Mouse (Mus musculus): Measurements from ENCODE around the gene Kcns3.

Gene Kcns3

GRCm38 (mm10) chr12:11151015-11151414, at the start of gene Kcns3:
TSS of gene Kcns3 (minus strand) at chr12:11151056.
- DNase-seq: peak; percentile 5

GRCm38 (mm10) chr12:11198551-11198950, 47.7 kb upstream of the Kcns3 start:
- no peak for DNase-seq

DNA sequence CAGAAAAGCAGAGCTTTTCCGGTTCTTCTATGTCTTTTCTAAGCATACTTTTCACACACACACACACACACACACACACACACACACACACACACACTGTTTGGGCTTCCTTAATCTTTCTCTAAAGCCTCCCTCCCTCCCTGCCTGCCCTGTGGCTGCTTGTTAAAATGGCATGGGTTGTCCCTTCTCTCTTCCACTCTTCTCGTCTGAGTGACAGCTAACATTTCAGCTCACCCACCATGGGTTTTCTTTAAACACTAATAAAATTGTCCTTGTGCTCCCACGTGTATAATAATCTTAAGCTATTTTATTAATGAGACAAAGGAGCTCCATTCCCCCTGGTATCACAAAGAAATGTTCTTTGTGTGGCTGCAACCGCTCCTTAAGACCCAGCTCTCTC, 47.2 kb upstream of the Kcns3 start:
- DNase-seq: no peak

DNA sequence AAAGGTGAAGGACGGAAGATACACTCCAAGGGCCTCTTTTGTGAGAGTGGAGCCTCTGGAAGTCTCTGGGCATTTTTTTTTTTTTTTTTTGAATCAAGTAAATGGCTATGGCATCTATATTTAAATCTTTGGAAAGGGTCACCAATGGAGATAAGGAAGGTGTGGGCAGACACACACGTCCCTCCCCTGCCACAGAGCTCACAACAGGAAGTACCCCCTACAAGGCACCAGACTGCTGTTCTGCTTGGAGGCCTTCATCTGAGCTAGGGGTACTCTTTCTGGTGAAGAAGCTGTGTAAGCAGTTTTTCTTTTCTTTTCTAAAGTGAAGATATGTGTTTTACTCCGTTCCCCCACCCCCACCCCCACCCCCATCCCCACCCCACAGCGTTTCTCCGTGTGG, 46.0 kb upstream of the Kcns3 start:
- DNase-seq: no peak

DNA sequence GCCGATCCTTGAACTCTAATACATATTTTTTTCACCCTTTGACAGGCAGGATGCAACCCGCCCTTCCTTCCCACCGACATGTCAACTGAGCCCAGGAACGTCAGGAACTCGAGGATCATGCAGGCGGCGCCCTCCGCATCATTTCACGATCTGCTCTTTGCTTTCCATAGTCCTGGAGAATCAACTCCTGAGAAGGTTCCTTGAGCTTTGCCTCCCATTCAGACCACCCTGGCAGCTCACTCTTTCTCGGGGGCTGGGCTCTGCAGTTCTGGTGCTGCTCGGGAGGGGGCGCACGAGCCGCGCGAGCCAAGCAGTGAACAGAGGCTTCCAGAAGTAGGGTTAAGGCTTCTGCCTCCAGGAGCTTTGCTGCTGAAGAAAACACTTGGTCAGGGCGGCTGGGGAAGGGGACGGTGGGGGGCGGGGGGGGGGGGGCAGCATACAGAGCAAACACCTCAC, 45.3 kb upstream of the Kcns3 start:
- peak; percentile 83 for DNase-seq

DNA sequence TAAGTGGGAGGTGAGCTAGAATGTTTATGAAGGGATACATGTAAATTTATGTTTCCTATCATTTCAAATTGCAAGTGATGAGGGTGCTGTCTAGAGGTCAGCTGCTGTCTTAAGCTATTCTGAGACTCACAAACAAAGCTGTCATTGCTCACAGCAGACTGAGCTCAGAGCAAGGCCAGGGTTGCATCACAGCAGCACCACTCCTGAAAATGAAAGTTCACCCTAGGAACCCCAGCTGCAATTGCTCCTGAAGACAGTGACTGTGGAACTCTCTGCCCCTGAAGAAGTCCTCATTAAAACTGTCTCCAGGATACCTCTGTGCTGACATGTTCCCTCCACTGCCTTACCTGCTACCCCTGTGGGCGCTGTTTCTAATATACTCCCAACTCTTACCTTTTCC, 44.2 kb upstream of the Kcns3 start:
- DNase-seq: no peak

DNA sequence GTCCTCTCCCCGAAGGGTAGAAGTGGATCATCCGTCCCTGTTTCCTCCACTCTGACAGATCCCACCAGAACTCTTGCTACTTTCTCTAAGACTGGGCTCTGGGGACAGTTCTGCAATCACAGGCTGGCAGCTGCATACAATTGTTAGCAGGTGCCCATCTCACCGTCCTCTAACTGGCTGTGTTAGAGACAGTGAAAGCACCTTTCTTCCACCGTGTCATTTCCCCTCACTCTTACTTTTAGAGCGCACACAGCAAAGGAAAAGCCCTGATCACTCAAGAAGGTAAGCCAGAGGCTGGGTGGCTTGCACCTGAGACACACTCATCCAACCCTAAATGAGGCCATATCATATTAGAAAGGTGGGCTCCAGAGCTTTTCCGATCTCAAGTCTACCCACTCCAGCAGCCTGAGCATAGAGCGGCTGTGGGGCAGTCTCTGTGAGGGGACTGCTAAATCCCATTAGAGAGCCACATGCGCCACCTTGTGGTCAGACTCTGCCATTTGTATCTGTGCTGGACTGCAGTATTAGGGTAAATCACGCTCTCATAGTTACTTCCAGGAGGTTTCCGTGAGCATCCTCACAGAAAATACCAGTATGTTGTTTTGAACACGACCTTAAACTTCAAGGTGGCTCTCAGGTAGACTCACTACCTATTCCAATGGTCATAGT, 27.8 kb upstream of the Kcns3 start:
- peak; percentile 91 for DNase-seq

- no peak for DNase-seq
Observed at GRCm38 (mm10) chr12:11177408-11178394, 26.8 kb upstream of the Kcns3 start.

GRCm38 (mm10) chr12:11158670-11159069, 7.8 kb upstream of the Kcns3 start:
- no peak for DNase-seq

DNA sequence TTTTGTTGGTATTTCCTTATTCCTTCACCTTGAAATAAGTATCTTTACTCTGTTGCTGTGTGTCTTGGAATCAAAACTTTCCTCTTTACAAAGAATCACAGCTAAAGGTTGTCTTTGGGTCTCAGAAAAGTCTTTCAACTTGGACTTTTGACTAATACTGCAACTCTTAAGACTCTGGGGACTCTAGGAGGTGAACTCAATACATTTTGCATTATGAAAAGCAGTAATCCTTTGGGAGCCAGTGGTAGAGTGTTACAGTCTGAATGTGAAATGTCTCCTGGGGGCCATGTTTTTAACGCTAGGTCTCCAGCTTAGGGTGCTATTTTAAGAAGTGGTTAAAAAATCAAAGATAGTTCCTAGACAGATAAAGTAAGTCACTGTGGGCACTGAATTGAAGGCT, 4.3 kb upstream of the Kcns3 start:
- no peak for DNase-seq

- DNase-seq: no peak
Observed at GRCm38 (mm10) chr12:11153587-11153986, 2.7 kb upstream of the Kcns3 start.

DNA sequence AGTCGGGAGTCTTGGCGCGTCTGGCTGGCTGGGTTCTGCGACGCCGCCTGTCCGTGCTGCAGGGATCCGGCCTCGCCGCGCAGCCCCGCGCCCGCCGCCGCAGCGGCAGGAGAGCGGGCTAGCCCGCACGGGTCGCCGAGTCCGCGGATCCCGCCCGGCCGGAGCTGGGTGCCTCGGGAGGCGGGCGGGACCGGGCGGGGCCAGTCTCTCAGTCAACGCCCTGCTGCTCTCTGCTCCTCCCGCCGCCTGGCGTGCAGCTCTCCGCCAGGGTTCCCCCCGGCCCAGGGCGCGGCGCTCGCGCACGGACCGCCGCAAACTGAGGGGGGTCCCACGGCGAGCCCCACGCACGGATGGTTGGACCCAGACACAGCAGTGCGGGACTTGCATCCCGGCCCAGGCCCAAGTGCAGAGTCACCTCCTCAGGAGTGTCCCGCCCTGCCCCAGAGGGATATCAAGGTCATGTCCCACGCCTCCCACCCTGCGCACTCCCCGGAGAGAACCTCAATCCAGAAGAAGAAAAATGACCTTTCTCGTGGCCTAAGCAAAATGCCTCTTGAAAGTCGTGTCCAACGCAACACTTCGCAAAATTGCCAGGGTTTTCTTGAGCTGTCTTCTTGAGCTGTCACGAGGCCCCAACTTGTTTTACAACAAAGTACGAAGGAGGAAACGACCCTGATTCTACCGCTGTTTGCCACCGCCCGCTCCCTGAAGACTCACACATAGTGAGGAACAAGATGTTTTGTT, 492 bp downstream of the Kcns3 start:
- peak; percentile 72 for DNase-seq

- peak; percentile 64 for DNase-seq
Observed at GRCm38 (mm10) chr12:11149421-11150191, 1.2 kb downstream of the Kcns3 start.

DNA sequence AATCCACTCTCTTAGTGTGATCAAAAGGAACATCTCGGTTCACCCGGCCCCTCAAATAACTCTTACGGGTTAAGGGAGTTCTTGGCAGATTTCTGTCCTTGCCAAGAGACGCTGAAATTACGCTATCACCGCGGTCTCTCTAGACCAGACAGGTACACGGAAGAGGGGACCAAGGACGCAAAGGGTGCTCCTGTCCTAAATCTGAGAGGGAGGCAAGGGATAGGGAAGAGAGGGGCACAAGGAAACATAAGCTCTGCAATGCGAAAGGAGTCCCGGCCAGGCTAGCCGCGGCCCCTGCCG, 1.8 kb downstream of the Kcns3 start:
- no peak for DNase-seq

DNA sequence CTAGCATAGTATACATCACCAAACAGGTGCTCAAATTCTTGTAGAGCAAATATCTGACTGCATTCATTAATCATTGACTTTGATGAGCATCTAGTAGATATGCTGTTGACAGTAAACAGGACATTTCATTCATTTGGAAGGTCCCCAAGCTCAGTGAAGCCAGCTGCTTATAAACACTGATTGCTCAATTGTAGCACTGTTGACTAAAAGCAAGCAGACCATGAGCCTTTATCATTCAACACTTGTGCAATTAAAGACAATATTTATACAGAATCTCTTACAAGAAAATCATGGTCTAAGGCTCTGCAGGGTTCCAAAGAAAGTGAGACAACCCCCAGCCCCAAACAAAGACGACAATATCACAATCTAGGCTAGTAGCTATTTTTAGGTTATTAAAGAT, 6.0 kb downstream of the Kcns3 start:
- no peak for DNase-seq

DNA sequence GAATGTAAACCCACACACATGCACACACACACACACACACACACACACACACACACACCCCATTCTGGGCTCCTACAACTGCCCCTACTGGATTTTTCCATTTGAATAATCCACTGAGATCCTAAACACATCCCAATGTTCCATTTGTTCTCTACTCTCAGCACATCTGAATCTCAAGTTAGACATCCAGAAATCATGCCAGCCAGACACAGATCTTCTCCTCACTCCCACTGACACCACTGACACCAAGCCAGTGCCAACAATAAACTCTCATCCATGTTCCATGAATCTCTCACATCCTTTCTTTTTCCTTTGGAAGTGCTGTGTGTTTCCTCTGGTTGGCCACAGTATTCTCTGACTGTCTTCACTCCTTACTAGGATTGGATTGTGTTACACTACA, 18.4 kb downstream of the Kcns3 start:
- DNase-seq: no peak

DNA sequence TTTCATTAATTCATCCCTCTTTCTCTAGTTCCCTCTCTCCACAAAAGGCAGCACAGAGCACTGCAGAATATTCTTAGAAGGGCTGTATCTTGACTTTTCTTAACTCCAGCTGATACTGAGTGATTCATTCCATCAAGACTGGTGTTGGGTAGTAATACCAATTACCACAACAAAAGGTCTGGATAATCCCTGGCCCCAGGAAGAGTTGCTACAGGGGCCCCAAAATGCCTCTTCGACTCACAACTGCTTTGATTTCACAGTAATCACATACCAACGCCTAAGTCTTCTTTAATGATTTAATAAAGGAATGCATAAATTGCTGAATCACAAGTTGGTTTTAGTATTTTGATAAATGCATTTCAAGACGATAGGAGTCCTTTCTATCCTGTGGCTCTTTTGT, 21.7 kb downstream of the Kcns3 start:
- DNase-seq: no peak

- DNase-seq: no peak
Observed at GRCm38 (mm10) chr12:11126186-11126759, 24.6 kb downstream of the Kcns3 start.

DNA sequence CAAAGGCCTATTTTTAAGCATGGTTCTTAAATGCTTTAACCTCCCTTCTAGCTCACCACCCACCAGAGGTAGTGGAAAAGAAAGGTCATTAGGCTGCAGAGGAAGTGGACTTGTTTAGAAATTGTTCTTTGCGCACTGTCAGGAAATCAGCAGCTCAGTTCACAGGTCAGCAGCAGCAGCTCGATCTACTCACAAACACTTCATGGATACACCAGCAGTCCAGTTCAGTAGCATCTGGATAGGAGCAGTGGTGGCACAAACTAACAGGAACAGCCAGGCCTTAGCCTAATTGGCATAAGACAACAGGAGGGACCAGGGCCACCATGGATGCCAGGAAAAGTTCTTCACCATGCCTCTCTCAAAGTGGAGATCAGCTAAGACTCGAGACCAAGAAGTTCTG, 49.3 kb downstream of the Kcns3 start:
- no peak for DNase-seq

DNA sequence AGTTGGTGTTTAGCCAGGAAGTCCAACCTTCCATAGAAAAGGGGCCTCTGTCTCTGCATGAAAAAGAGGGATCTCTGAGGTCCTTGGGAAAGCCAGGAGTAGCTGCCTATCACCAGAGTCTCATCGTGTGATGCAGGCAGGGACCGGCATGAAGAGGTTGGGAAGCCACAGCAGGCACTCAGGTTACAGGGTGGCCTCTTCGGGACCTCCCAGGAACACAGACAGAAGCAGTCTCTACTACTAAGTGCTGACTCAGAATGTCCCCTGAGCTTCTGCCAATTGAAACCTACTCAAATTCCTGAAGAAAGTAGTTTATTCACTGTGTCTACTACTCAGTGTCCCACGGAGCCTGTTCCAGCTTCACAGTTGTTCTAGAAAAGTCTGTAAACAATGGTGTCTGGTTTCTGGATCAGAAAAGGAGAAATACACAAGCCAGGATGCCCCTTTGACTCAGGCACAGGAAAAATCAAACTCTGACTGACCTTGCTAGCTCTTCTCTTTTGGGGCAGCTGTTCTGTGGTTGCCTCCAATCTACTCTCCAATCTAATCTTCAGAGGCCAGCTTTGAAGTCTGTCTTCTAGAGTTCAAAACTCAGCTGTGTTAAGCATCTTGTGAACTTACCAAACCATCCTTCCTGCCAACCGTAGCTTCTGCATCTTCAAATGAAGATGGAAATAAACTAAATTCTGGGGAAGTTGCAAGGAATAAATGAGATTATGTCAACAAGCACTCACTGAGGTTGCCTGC, 62.1 kb downstream of the Kcns3 start:
- DNase-seq: no peak

GRCm38 (mm10) chr12:11086866-11087265, 64.0 kb downstream of the Kcns3 start:
- DNase-seq: no peak

- no peak for DNase-seq
Observed at GRCm38 (mm10) chr12:11071079-11071478, 79.8 kb downstream of the Kcns3 start.

Measured in kidney, postnatal 14 days (tissue).